Mouse (Mus musculus) urinary bladder, postnatal 25 days (tissue): ENCODE data around the gene Mfsd4b3.
"Not testable (repeated sequence)": the region's sequence is repeated elsewhere in the genome, so short reads cannot be mapped to it uniquely, and the experiment has no call there.

Experiments
- DNase-seq: peaks from one replicate; pipeline ENCODE4 v3.0.0; 2022; ENCODE audit warnings: low spot score

Mfsd4b3 gene

GRCm38 (mm10) chr10:39959761-39960440 lies at the start of gene Mfsd4b3:
Gene Mfsd4b3, minus strand, starts transcription at chr10:39960153.
- peak; percentile 89 for DNase-seq

- DNase-seq: no peak
Measured at GRCm38 (mm10) chr10:40009591-40009990, 49.6 kb upstream of the Mfsd4b3 start.

- not testable (repeated sequence) for DNase-seq
Measured at GRCm38 (mm10) chr10:40008847-40009246, 48.9 kb upstream of the Mfsd4b3 start.

- DNase-seq: no peak
Measured at GRCm38 (mm10) chr10:40007953-40008352, 48.0 kb upstream of the Mfsd4b3 start.

GRCm38 (mm10) chr10:40006963-40007362 lies 47.0 kb upstream of the Mfsd4b3 start:
- no peak for DNase-seq

- DNase-seq: no peak
Measured at GRCm38 (mm10) chr10:40000746-40001145, 40.8 kb upstream of the Mfsd4b3 start.

GRCm38 (mm10) chr10:39991155-39991554 lies 31.2 kb upstream of the Mfsd4b3 start:
- DNase-seq: no peak

- no peak for DNase-seq
Measured at GRCm38 (mm10) chr10:39986466-39986865, 26.5 kb upstream of the Mfsd4b3 start, which contains the start of gene Mfsd4b5. Gene Mfsd4b5, minus strand, starts transcription at chr10:39986646.

GRCm38 (mm10) chr10:39982604-39983003 lies 22.7 kb upstream of the Mfsd4b3 start:
- DNase-seq: no peak

- no peak for DNase-seq
Measured at GRCm38 (mm10) chr10:39978231-39978630, 18.3 kb upstream of the Mfsd4b3 start.

GRCm38 (mm10) chr10:39977346-39977745 lies 17.4 kb upstream of the Mfsd4b3 start:
- no peak for DNase-seq

GRCm38 (mm10) chr10:39975771-39976170 lies 15.8 kb upstream of the Mfsd4b3 start:
- no peak for DNase-seq

GRCm38 (mm10) chr10:39974982-39975381 lies 15.0 kb upstream of the Mfsd4b3 start:
- DNase-seq: no peak

GRCm38 (mm10) chr10:39967512-39967911 lies 7.6 kb upstream of the Mfsd4b3 start:
- DNase-seq: no peak

- no peak for DNase-seq
Measured at GRCm38 (mm10) chr10:39961906-39962305, 2.0 kb upstream of the Mfsd4b3 start.

- no peak for DNase-seq
Measured at GRCm38 (mm10) chr10:39960441-39960822, 479 bp upstream of the Mfsd4b3 start.

GRCm38 (mm10) chr10:39958266-39958665 lies 1.7 kb downstream of the Mfsd4b3 start:
- DNase-seq: no peak

GRCm38 (mm10) chr10:39956340-39956878 lies 3.5 kb downstream of the Mfsd4b3 start:
- DNase-seq: no peak

GRCm38 (mm10) chr10:39955163-39955562 lies 4.8 kb downstream of the Mfsd4b3 start:
- DNase-seq: no peak

GRCm38 (mm10) chr10:39949377-39949954 lies 10.5 kb downstream of the Mfsd4b3 start:
- no peak for DNase-seq

GRCm38 (mm10) chr10:39947195-39947594 lies 12.8 kb downstream of the Mfsd4b3 start:
- not testable (repeated sequence) for DNase-seq

- DNase-seq: no peak
Measured at GRCm38 (mm10) chr10:39936553-39936952, 23.4 kb downstream of the Mfsd4b3 start.

- peak; percentile 3 for DNase-seq
Measured at GRCm38 (mm10) chr10:39926616-39927139, 33.3 kb downstream of the Mfsd4b3 start, which contains the start of gene Mfsd4b2. Gene Mfsd4b2, minus strand, starts transcription at chr10:39926923.
